Mouse (Mus musculus) monocyte, adult 2 months (primary cell): Measurements from ENCODE around the gene Pom121l12.

Experiments used
- DNase-seq, 2 experiments: peaks; one replicate each; pipeline ENCODE4 v3.0.0; 2022; ENCODE audit warnings: low spot score in 2 of 2, low read depth in 1 of 2

The Pom121l12 gene

DNA sequence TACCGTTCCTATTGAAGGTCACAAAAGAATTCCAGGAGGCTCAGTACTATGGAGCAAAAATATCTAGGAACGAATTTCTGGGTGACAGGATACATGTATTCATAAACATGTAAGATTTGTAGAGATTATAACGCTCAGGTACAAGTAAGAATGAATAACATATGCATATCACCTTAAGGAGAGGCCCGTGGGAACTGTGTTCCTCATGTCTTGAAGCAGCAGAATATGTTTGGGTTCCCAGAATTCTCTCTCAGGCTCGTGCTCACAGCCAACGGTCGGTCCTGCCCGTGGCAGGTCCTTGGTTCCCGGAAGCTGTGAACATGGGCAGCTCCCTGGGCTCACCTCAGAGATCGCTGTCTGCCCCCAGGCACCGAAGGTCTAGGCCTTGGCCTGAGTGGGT is at the start of gene Pom121l12:
Pom121l12 (plus strand) TSS at position 301 of the 400 bp plus-strand sequence.
- DNase-seq, result no peak

DNA sequence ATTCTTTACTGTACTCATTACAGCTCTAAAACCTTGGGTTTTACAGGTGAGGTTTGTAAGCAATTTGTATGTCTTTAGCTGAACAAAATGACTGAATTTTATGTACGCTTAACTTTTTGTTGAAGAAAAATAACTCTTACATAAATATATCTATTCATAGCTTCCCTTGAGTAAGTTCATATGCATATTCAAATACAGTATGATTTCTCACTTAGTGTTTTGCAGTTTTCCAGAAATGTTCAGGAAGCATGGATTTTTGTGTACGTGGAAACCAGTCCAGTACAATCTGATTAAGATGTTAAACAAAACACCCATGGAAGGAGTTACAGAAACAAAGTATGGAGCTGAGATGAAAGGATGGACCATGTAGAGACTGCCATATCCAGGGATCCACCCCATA is 12.8 kb downstream of the Pom121l12 start:
- no peak for DNase-seq
